Mouse (Mus musculus): ENCODE results near the gene Slamf6.
A peak's percentile ranks its signal among the peaks of the same experiment; 100 is the strongest.

The Slamf6 gene

GRCm38 (mm10) chr1:171994918-171995715 is 77.8 kb downstream of the Slamf6 start:
- DNase-seq (ENCODE audit: low read depth in 1 of 2, low spot score in 2 of 2): no peak

- no peak for DNase-seq (ENCODE audit: low read depth in 1 of 2, low spot score in 2 of 2)
These were observed 79.4 kb downstream of the Slamf6 start for GRCm38 (mm10) chr1:171996701-171997100.

DNA sequence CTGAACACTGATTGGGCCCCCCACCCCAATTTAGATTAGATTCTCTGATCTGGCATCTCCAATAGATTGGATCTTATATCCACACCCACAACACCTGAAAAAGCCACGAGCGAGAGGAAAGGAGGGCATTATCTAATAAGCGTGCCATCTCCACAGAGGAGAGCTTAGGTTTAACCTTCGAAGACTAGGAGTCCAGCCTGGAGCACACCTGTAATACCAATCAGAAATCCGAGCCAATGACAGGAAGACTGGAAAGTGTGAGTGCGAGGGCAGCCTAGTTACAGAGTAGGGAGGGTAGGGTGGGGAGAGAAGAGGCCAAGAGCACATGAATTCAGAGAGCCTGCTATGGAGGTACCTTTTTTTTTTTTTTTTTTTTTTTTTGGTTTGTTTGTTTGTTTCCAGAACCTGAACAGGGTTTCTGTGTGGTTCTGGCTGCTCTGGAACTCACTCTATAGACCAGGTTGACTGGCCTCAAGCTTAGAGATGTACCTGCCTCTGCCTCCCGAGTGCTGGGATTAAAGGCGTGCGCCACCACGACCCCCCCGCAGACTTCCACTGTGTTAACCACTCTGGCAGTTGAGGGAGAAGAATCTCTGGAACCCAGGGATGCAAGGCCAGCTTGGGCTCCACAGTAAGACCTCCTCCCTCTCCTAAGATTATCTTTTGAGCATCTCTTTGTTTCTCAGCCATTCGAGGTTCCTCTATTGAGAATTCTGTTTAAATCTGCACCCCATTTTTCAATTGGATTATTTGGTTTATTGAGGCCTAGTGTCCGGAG is 81.7 kb downstream of the Slamf6 start:
- DNase-seq (ENCODE audit: low read depth in 1 of 2, low spot score in 2 of 2): no peak

DNA sequence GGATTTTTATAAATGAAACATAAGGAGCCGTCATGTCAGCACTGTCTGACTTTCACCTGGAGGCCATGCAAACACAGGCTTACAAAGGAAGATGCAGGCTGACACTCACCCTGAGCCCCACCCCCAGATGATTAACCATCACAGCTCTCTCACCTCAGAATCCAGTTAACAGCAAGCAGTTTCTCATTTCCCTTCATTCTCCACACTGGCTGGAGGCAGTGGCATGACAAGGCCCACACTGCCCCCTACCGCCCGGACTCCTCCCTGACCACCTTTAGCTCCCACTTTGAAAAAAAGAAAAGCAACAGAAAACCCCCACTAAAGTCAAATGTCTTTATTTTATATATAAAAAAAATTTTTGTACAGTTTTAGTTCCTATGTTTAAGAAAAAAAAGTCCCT is 83.3 kb downstream of the Slamf6 start:
- peak; percentile 30 to 72 for DNase-seq (ENCODE audit: low read depth in 1 of 2, low spot score in 2 of 2)

DNA sequence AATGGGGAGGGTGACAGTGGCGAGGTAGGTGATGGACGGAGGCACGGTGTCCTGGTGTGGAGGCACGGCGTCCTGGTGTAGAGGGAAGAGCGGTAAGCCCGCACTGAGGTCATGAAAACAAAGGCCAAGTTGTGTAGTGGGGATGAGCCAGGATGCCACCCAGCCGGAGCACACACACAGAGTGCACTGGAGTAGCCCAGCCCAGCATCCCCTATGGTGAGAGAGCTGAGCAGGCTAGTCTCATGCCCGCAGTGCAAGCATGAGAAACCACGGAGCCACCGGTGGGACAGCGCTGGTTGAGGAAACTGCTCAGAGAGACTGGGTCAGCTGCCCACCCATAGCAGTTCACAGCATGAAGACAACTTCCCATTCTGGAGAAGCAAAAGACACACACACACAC is 84.3 kb downstream of the Slamf6 start:
- DNase-seq (ENCODE audit: low read depth in 1 of 2, low spot score in 2 of 2): no peak
